Mouse (Mus musculus) neural tube, embryonic 13.5 days (tissue): ENCODE results near the gene AL732309.1. TPM values are rescaled to one million over a fixed set of nuclear protein-coding genes. Genes with fewer than 3 reads are reported as not detected.

Experiments
- ATAC-seq: fragments of 200-750 bp; cut with Nextera tagmentation; 2 replicates; pipeline ENCODE4 v1.8.0; 2017; ENCODE audit warnings: low read depth, mild to moderate bottlenecking, moderate TSS enrichment, moderate library complexity
- H3K27ac ChIP-seq: fragments of 300-500 bp; sonication (generic); replicated peaks from 2 replicates; pipeline ENCODE4 v1.5.1; 2015; ENCODE audit warnings: moderate library complexity, mild to moderate bottlenecking, inconsistent platforms
- H3K27me3 ChIP-seq: fragments of 300-500 bp; sonication (generic); 2 replicates; pipeline ENCODE4 v1.6.1; 2015; ENCODE audit warnings: mild to moderate bottlenecking, inconsistent platforms
- H3K36me3 ChIP-seq: fragments of 300-500 bp; sonication (generic); 2 replicates; pipeline ENCODE4 v1.6.1; 2015; ENCODE audit warnings: mild to moderate bottlenecking, inconsistent platforms
- H3K4me1 ChIP-seq: fragments of 300-500 bp; sonication (generic); replicated peaks from 2 replicates; pipeline ENCODE4 v1.6.1; 2015; ENCODE audit warnings: inconsistent platforms
- H3K4me2 ChIP-seq: fragments of 300-500 bp; sonication (generic); 2 replicates; pipeline ENCODE4 v1.6.1; 2015; ENCODE audit warnings: inconsistent platforms, mild to moderate bottlenecking, moderate library complexity
- H3K4me3 ChIP-seq: fragments of 300-500 bp; sonication (generic); 2 replicates; pipeline ENCODE4 v1.5.1; 2015; ENCODE audit warnings: mild to moderate bottlenecking, inconsistent platforms
- H3K9ac ChIP-seq: fragments of 300-500 bp; sonication (generic); 2 replicates; pipeline ENCODE4 v1.6.1; 2015; ENCODE audit warnings: moderate library complexity, mild to moderate bottlenecking, inconsistent platforms
- H3K9me3 ChIP-seq: fragments of 300-500 bp; sonication (generic); 2 replicates; pipeline ENCODE4 v1.6.1; 2016; ENCODE audit warnings: inconsistent platforms
- WGBS: fragments of 180-500 bp; shearing (Covaris S2); methylation state at CpG from one replicate; pipeline ENCODE4 v1.1.7; 2015; 5-methylcytosine and 5-hydroxymethylcytosine counted together
- polyA plus RNA-seq: library from polyadenylated mRNA; unstranded; fragments of >200 nt; fragmentation: Nextera tagmentation; extraction: Ambion mirVana; gene quantifications from 2 replicates; pipeline ENCODE4 v1.2.1, GENCODE M21; 2015

AL732309.1 gene
- polyA plus RNA-seq, result 5.3 and 5.4 TPM in 2 replicates

GRCm38 (mm10) chr2:25246183-25247072, at the start of gene AL732309.1:
AL732309.1 (minus strand) TSS chr2:25246863.
- Histone ChIP-seq H3K9me3 (no peaks in the 10 kb centered on the region), H3K4me1 (peaks cover 21% of the 10 kb centered on the region), H3K9ac (no peak within 1 kb of the TSS), H3K27me3 (peaks cover 7% of the 10 kb centered on the region; the same call in 1 of the 2 replicates), H3K4me3 (no peak within 1 kb of the TSS), H3K4me2 (no peak within 1 kb of the TSS), H3K36me3 (peaks cover 72% of the 10 kb centered on the region), H3K27ac (no peak within 1 kb of the TSS)
- 92% methylated on average over 10 of the region's 10 CpGs for WGBS
- no peak for ATAC-seq

DNA sequence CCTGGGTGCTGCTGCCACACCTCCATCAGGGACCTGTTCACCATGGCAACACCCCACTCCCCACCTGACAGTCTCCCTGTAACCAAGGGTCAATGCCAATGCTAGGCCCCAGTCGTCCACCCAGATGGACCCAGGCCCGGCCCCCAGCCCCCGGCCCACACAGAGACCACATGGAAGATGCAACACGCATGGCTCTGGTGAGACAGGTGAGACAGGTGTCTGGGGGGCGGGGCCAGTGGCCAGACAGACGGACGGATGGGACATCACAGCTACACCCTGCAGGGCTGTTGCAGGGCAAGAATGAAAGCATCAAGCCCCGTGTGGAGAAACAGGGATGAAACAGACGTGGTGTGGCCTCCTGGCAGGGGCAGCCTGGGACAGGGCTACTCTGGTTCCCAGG, 47.0 kb upstream of the AL732309.1 start:
- Histone ChIP-seq H3K27ac (no peak overlapping the region), H3K36me3 (peaks cover 33% of the 10 kb centered on the region), H3K4me1 (peaks cover 33% of the 10 kb centered on the region), H3K9me3 (no peaks in the 10 kb centered on the region), H3K4me3 (no peak overlapping the region), H3K9ac (no peak overlapping the region), H3K27me3 (peaks cover 100% of the 10 kb centered on the region), H3K4me2 (no peak overlapping the region)
- no peak for ATAC-seq
- WGBS, result 76% methylated on average over 9 of the region's 9 CpGs

DNA sequence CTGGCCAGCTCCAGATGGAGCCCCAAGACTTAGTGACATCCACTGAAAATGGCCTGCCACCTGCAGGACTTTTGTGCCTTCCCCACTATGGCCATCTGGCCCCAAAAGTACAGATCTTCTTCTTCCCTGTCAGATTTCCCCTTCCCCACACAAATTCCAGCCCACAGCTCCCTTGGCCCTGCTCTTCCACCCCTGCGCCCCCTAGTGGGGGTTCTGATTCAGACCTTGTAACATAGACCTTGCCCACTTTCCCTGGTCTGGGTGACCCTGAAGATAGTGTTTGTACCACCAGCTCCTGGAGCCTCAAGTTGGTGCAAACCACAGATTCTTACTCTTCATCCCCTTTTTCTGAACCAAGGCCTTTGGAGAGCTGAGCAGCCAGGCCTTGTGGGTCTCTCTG, 46.2 kb upstream of the AL732309.1 start:
- Histone ChIP-seq H3K4me3 (peak overlapping the region; percentile 27; the same call in 1 of the 2 replicates), H3K27ac (no peak overlapping the region), H3K4me2 (peak overlapping the region; percentile 49; the same call in 1 of the 2 replicates), H3K4me1 (peaks cover 33% of the 10 kb centered on the region), H3K9ac (no peak overlapping the region), H3K9me3 (no peaks in the 10 kb centered on the region), H3K27me3 (peaks cover 100% of the 10 kb centered on the region), H3K36me3 (peaks cover 31% of the 10 kb centered on the region)
- WGBS, result 0% methylated on average over 1 of the region's 1 CpGs
- no peak for ATAC-seq

DNA sequence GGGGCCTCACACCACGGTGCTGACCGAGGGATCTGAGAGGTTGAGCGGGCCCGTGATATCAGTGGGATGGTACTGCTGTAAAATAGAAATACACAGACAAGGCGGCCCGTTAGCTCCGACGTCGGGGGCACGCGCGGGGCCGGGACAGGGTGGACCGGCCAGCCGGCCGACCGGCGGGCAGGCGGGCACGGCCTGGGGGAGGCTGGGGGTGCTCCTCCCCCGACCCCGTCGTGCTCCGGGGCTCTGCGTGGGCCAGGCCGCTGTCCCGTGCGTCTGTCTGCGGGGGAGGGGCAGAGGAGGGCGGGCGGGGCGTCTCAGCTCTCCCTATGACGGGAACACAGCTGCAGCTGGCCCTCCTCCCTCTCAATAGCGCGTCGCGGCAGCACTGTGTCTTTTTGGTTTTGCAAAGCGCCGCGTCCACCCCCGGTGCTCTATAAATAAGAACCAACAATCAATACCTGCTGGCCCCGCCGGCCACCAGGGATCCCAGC, 45.4 kb upstream of the AL732309.1 start:
- peaks cover 95% of the 10 kb centered on the region for H3K27me3 ChIP-seq
- no peaks in the 10 kb centered on the region for H3K9me3 ChIP-seq
- H3K9ac ChIP-seq, result peak overlapping the region; percentile 60
- no peak overlapping the region for H3K27ac ChIP-seq
- peaks cover 37% of the 10 kb centered on the region for H3K4me1 ChIP-seq
- peak overlapping the region; percentile 49 for H3K4me2 ChIP-seq
- WGBS, result 6% methylated on average over 43 of the region's 43 CpGs
- peaks cover 24% of the 10 kb centered on the region for H3K36me3 ChIP-seq
- H3K4me3 ChIP-seq, result peak overlapping the region; percentile 27
- ATAC-seq, result no peak

- Histone ChIP-seq H3K27ac (no peak overlapping the region), H3K36me3 (peaks cover 17% of the 10 kb centered on the region), H3K4me2 (peak overlapping the region; percentile 49), H3K27me3 (peaks cover 88% of the 10 kb centered on the region), H3K9me3 (no peaks in the 10 kb centered on the region), H3K9ac (peak overlapping the region; percentile 49), H3K4me1 (peaks cover 39% of the 10 kb centered on the region), H3K4me3 (peak overlapping the region; percentile 27)
- WGBS, result 6% methylated on average over 32 of the region's 32 CpGs
- ATAC-seq, result no peak
These were observed 44.8 kb upstream of the AL732309.1 start for GRCm38 (mm10) chr2:25291184-25292053.

DNA sequence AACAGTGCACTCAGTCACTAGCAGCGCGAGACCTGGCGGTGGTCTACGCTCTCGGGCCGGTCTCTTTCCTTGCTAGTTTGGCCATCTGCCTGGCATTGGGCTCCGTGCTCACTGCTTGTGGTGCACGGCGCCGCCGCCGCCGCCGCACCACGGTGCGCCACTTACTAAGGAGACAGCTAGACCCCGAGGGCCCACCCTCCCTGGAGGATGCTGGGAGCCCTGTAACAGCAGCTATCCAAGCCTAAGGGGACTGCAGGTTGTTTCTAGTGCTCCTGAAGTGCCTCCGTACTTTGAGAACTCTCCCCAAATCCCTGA, 44.1 kb upstream of the AL732309.1 start:
- H3K4me1 ChIP-seq, result peaks cover 39% of the 10 kb centered on the region
- no peak overlapping the region for H3K27ac ChIP-seq
- H3K9ac ChIP-seq, result peak overlapping the region; percentile 49

GRCm38 (mm10) chr2:25290101-25290815, 43.6 kb upstream of the AL732309.1 start:
- no peaks in the 10 kb centered on the region for H3K9me3 ChIP-seq
- peak; percentile 29; the same call in 1 of the 2 replicates for ATAC-seq
- peak overlapping the region; percentile 19 for H3K4me3 ChIP-seq
- no peak overlapping the region for H3K27ac ChIP-seq
- H3K36me3 ChIP-seq, result peaks cover 16% of the 10 kb centered on the region
- peaks cover 39% of the 10 kb centered on the region for H3K4me1 ChIP-seq
- peak overlapping the region; percentile 49 for H3K9ac ChIP-seq
- H3K27me3 ChIP-seq, result peaks cover 77% of the 10 kb centered on the region
- WGBS, result 2% methylated on average over 54 of the region's 54 CpGs
- H3K4me2 ChIP-seq, result peak overlapping the region; percentile 44

More for the DNA sequence above, 44.1 kb upstream of the AL732309.1 start:
- no peak for ATAC-seq
- Histone ChIP-seq H3K4me2 (peak overlapping the region; percentile 44), H3K27me3 (peaks cover 82% of the 10 kb centered on the region), H3K4me3 (peak overlapping the region; percentile 19), H3K9me3 (no peaks in the 10 kb centered on the region), H3K36me3 (peaks cover 16% of the 10 kb centered on the region)
- 2% methylated on average over 18 of the region's 18 CpGs for WGBS

DNA sequence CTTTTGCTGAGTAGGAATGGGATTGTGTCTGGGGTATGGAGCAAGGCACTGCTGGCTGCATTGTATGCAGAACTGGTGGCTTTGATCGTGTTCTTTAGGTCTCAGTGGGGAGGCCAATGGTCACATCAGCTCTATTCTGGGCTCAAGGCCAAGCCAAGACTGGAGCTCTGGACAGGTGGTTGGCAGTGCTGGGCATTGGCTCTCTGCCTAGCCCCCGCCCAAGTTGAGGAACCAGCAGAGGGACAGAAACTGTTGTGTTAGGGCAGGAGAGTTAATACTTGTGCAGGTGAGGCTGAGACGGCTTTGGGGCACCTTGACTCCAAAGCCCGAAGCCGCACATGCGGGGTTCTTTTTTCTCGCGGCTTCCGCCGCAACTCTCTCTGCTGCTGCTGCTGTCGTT, 43.0 kb upstream of the AL732309.1 start, which contains the start of gene Lrrc26:
Gene Lrrc26, plus strand, starts transcription at position 265 of the 400 bp plus-strand sequence.
- Histone ChIP-seq H3K4me2 (peak within 1 kb of the TSS; percentile 44), H3K4me3 (peak within 1 kb of the TSS; percentile 19), H3K9me3 (no peaks in the 10 kb centered on the region), H3K36me3 (peaks cover 17% of the 10 kb centered on the region), H3K27me3 (peaks cover 71% of the 10 kb centered on the region), H3K4me1 (peaks cover 39% of the 10 kb centered on the region), H3K27ac (no peak within 1 kb of the TSS), H3K9ac (peak within 1 kb of the TSS; percentile 49)
- no peak for ATAC-seq
- WGBS, result 10% methylated on average over 11 of the region's 11 CpGs

DNA sequence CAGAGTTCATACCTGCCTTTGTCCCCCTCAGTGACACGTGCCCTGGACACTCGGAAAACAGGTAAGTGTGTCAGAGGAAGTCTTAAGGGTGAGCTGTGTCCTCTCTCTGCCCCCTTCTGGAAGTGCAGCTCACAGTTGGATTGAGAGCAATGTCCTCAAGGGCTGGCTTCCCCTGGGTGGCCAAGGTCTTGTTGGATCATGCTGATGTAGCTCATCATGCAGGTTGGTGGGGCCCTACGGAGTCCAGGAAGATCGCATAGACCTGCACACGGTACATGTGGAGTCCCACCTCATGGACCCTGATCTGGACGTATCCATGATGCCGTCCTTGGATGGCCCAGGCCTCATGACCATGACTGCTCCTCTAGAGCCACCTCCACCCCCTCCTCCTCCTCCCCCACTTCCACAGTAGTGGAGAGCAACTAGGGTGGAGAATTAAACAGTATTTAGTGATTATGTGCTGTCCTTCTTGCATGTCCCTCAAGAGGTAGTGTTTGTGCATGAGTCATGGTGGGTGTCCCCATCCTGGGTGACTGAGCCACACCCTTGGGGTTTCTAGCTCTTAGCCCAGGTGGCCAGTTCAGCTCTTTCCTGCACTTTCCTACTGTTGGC, 42.2 kb upstream of the AL732309.1 start:
- no peaks in the 10 kb centered on the region for H3K9me3 ChIP-seq
- peaks cover 39% of the 10 kb centered on the region for H3K4me1 ChIP-seq
- WGBS, result 87% methylated on average over 7 of the region's 7 CpGs
- no peak overlapping the region for H3K9ac ChIP-seq
- no peak overlapping the region for H3K27ac ChIP-seq
- no peak overlapping the region for H3K4me3 ChIP-seq
- no peak overlapping the region for H3K4me2 ChIP-seq
- ATAC-seq, result no peak
- H3K27me3 ChIP-seq, result peaks cover 62% of the 10 kb centered on the region
- peaks cover 25% of the 10 kb centered on the region for H3K36me3 ChIP-seq

DNA sequence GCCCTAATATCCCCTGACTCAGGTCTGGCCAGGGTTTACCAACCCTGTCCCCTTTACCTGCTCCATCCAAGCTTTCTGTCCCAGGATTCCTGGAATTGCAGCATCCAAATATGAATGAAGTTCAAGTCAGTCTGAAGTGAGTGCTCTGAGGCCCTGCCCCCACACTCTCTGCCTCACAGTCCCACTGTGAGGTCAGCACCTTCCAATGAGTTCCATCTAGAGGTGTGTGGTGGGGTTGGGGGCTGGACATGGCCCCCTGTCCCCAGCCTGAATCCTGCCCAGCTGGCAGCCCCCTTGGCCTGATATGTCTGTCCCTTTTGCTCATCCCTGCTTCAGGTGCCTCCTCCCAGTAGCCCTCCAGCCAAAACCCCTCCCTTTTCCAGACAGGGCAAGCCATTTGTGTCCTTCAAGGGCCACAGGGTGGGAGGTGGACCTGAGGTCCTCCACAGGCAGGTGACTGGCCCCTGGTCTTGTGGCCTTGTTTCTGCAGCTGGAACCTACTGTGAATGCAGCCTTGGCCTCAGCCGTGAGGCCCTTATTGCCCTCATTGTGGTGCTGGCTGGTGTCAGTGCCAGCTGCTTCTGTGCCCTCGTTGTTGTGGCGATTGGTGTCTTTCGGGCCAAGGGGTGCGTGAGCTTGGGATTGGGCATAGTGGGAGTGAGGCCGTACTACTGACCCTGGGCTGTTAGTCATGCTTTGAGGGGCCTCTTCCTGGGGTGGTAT, 41.4 kb upstream of the AL732309.1 start, which contains the start of gene Tmem210:
Gene Tmem210, plus strand, starts transcription at position 219 of the 723 bp plus-strand sequence.
- H3K9ac ChIP-seq, result no peak within 1 kb of the TSS
- ATAC-seq, result no peak
- WGBS, result 79% methylated on average over 6 of the region's 6 CpGs

More for the DNA sequence above, 41.4 kb upstream of the AL732309.1 start, which contains the start of gene Tmem210:
- Histone ChIP-seq H3K9me3 (no peaks in the 10 kb centered on the region), H3K27me3 (peaks cover 55% of the 10 kb centered on the region), H3K4me3 (no peak within 1 kb of the TSS), H3K36me3 (peaks cover 33% of the 10 kb centered on the region), H3K27ac (no peak within 1 kb of the TSS), H3K4me2 (no peak within 1 kb of the TSS), H3K4me1 (peaks cover 39% of the 10 kb centered on the region)
